Mouse (Mus musculus) monocyte, adult 5-6 weeks (primary cell): Measurements from ENCODE around the gene Bean1. TPM values are rescaled to one million over a fixed set of nuclear protein-coding genes. Genes with fewer than 3 reads are reported as not detected.

Experiments
- total RNA-seq: library from RNA; stranded (forward); fragments of 200-1000, 200-491, 200-594 nt; gene quantifications from 3 replicates; pipeline ENCODE4 v1.2.3, GENCODE M21; 2017

Gene Bean1
- total RNA-seq, 1 experiment from 2014 or later, result not detected

Other genes with a start within 250 kb of the Bean1 start
- gene Cdh5, start 68.8 kb upstream of the Bean1 start, total RNA-seq, result not detected in 3 replicates
- 39.0 to 49.4 TPM (median 44.6 TPM) in 3 replicates for gene Tk2, start 78.1 kb downstream of the Bean1 start, total RNA-seq
- 33.6 to 48.9 TPM (median 35.8 TPM) in 3 replicates for gene Cklf, start 80.4 kb downstream of the Bean1 start, total RNA-seq
- gene Cmtm2a, start 122.7 kb downstream of the Bean1 start, total RNA-seq, result 4.7 TPM in 1 of 3 replicates, not detected in the others
- gene Gm45711, start 139.6 kb downstream of the Bean1 start, total RNA-seq, result not detected in 3 replicates
- not detected in 3 replicates for gene Cmtm1, start 139.7 kb downstream of the Bean1 start, total RNA-seq
- gene Gm11020, start 151.1 kb downstream of the Bean1 start, total RNA-seq, result not detected in 3 replicates
- 2.6 TPM in 1 of 3 replicates, not detected in the others for gene Cmtm2b, start 151.8 kb downstream of the Bean1 start, total RNA-seq
- gene Cmtm3, start 169.0 kb downstream of the Bean1 start, total RNA-seq, result 14.1 to 17.1 TPM (median 16.7 TPM) in 3 replicates
- 0.19 to 0.97 TPM (median 0.64 TPM) in 3 replicates for gene Cmtm4, start 225.4 kb downstream of the Bean1 start, total RNA-seq